Mouse (Mus musculus): ENCODE data around the gene Rnf227. TPM values are rescaled to one million over a fixed set of nuclear protein-coding genes. Genes with fewer than 3 reads are reported as not detected.
"Not testable (repeated sequence)": the region's sequence is repeated elsewhere in the genome, so short reads cannot be mapped to it uniquely, and the experiment has no call there.

Rnf227 gene
- polyA plus RNA-seq, 1 experiment from 2014 or later = 4.3 TPM

DNA sequence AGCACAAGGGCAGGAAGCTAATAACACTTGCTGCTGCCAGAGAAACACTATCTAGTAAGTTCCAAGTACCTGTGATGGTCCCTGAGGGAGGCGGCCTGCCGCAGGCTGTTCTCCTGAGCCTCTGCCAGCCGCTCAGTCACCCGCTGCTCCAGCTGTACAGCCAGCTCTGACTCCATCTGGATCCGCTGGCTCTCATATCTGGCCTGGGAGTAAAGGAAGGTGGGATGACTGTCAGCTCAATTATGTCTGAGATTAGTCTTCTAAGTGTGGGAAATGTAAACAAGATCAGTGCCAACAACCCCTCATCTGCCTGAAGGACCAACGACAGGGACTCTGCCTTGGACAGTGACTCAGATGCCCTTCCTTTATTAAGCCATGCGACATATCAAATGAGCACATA is 29.0 kb upstream of the Rnf227 start:
- Histone ChIP-seq H3K9ac (ENCODE audit: low read depth, low read length) (no peak overlapping the region), H3K4me2 (no peak overlapping the region), H3K36me3 (ENCODE audit: control insufficient read depth, insufficient read depth, low read length) (peaks cover 11% of the 10 kb centered on the region; the same call in 1 of the 2 replicates), H3K27ac (ENCODE audit: low read depth, low read length) (no peak overlapping the region), H3K9me3 (ENCODE audit: control insufficient read depth, low read length) (no peaks in the 10 kb centered on the region), H3K27me3 (replicated peaks; ENCODE audit: control insufficient read depth, insufficient read depth, low read length) (no peaks in the 10 kb centered on the region), H3K4me3 (ENCODE audit: low read depth, low read length) (no peak overlapping the region), H3K4me1 (replicated peaks; ENCODE audit: control insufficient read depth, insufficient read depth, low read length) (no peaks in the 10 kb centered on the region)
- WGBS = 85% methylated on average over 7 of the region's 7 CpGs
- no peak for DNase-seq (ENCODE audit: low spot score)
- ATAC-seq (replicated peaks; ENCODE audit: low FRiP score) = no peak

DNA sequence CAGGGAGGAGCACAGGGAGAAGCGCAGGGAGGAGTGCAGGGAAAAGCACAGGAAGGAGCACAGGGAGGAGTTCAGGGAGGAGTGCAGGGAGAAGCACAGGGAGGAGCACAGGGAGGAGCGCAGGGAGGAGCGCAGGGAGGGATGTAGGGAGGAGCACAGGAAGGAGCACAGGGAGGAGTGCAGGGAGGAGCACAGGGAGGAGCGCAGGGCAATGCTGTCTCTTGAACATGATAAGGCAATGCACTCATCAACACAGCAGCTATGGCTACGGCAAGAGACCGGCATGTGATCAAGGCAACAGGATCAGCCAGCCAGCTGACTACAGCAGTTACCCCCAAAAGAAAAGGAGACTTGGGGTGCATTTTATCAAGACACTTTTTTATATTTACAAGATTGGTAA is 23.9 kb upstream of the Rnf227 start:
- Histone ChIP-seq H3K9ac (ENCODE audit: low read depth, low read length) (no peak overlapping the region), H3K4me2 (no peak overlapping the region), H3K27me3 (replicated peaks; ENCODE audit: control insufficient read depth, insufficient read depth, low read length) (no peaks in the 10 kb centered on the region), H3K4me1 (replicated peaks; ENCODE audit: control insufficient read depth, insufficient read depth, low read length) (no peaks in the 10 kb centered on the region), H3K9me3 (ENCODE audit: control insufficient read depth, low read length) (no peaks in the 10 kb centered on the region), H3K36me3 (ENCODE audit: control insufficient read depth, insufficient read depth, low read length) (peaks cover 8% of the 10 kb centered on the region; the same call in 1 of the 2 replicates), H3K4me3 (ENCODE audit: low read depth, low read length) (no peak overlapping the region), H3K27ac (ENCODE audit: low read depth, low read length) (no peak overlapping the region)
- DNase-seq (ENCODE audit: low spot score) (no peak), ATAC-seq (replicated peaks; ENCODE audit: low FRiP score) (no peak)
- WGBS = 92% methylated on average over 6 of the region's 6 CpGs

DNA sequence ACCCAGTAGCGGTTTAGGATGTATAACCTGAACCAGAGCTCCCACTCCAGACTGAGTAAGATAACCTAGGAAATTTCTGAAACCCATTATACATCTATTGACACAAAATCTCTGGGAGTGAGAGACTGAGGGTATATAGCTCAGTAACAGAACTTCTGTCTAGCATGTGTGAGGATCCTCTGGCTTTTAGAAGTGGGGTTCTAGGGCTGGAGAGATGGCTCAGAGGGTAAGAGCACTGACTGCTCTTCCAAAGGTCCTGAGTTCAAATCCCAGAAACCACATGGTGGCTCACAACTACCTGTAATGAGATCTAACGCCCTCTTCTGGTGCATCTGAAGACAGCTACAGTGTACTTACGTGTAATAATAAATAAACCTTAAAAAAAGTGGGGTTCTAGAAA is 22.3 kb upstream of the Rnf227 start:
- H3K9me3 ChIP-seq (ENCODE audit: control insufficient read depth, low read length); H3K27me3 ChIP-seq (replicated peaks; ENCODE audit: control insufficient read depth, insufficient read depth, low read length); H3K4me2 ChIP-seq; H3K9ac ChIP-seq (ENCODE audit: low read depth, low read length); H3K4me1 ChIP-seq (replicated peaks; ENCODE audit: control insufficient read depth, insufficient read depth, low read length); ATAC-seq (replicated peaks; ENCODE audit: low FRiP score); DNase-seq (ENCODE audit: low spot score); H3K36me3 ChIP-seq (ENCODE audit: control insufficient read depth, insufficient read depth, low read length); H3K4me3 ChIP-seq (ENCODE audit: low read depth, low read length); H3K27ac ChIP-seq (ENCODE audit: low read depth, low read length): not testable (repeated sequence)
- 84% methylated on average over 3 of the region's 3 CpGs for WGBS

DNA sequence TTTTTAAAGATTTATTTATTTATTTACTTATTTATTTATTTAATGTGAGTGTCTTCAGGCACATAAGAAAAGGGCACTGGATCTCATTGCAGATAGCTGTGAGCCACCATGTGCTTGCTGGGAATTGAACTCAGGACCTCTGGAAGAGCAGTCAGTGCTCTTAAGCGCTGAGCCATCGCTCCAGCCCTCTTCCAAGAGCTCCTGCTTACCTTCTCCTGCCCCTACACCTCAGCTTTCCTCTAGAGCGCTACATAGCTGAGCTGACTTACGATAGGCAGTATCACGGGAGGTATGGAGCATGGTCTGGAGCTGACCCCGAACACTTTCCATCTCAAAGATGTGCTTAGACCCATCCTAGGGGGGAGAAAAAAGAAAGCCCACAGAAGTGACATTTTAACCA is 18.7 kb upstream of the Rnf227 start:
- H3K27ac ChIP-seq (ENCODE audit: low read depth, low read length) = no peak overlapping the region
- no peaks in the 10 kb centered on the region for H3K9me3 ChIP-seq (ENCODE audit: control insufficient read depth, low read length)
- peaks cover 4% of the 10 kb centered on the region for H3K27me3 ChIP-seq (replicated peaks; ENCODE audit: control insufficient read depth, insufficient read depth, low read length)
- H3K9ac ChIP-seq (ENCODE audit: low read depth, low read length) = peak overlapping the region; percentile 18; the same call in 1 of the 2 replicates
- no peak for DNase-seq (ENCODE audit: low spot score)
- H3K36me3 ChIP-seq (ENCODE audit: control insufficient read depth, insufficient read depth, low read length) = peaks cover 8% of the 10 kb centered on the region; the same call in 1 of the 2 replicates
- no peak for ATAC-seq (replicated peaks; ENCODE audit: low FRiP score)
- 94% methylated on average over 6 of the region's 6 CpGs for WGBS
- no peak overlapping the region; the same call in 1 of the 2 replicates for H3K4me2 ChIP-seq
- H3K4me1 ChIP-seq (replicated peaks; ENCODE audit: control insufficient read depth, insufficient read depth, low read length) = peaks cover 30% of the 10 kb centered on the region
- no peak overlapping the region for H3K4me3 ChIP-seq (ENCODE audit: low read depth, low read length)

DNA sequence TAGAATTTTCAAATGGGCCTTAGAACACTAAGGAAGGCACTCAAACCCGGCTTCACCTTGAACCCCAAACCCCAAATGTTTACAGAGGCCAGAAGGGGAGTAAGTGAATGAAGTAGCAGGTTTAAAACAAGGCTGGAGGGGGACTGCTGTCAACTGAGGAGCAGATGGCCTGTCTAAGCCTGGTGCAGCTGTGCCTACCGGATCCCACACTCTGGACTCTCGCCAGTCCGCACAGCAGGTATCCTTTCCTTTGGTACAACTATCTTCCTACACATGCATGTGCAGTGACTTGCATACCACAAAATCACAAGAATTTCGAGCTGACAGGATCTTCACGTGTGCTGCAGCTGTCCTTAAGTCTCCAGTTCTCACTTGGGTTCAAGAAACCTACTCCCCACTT is 18.3 kb upstream of the Rnf227 start:
- Histone ChIP-seq H3K9ac (ENCODE audit: low read depth, low read length) (peak overlapping the region; percentile 18), H3K9me3 (ENCODE audit: control insufficient read depth, low read length) (no peaks in the 10 kb centered on the region), H3K36me3 (ENCODE audit: control insufficient read depth, insufficient read depth, low read length) (peaks cover 8% of the 10 kb centered on the region; the same call in 1 of the 2 replicates), H3K27ac (ENCODE audit: low read depth, low read length) (no peak overlapping the region), H3K4me1 (replicated peaks; ENCODE audit: control insufficient read depth, insufficient read depth, low read length) (peaks cover 35% of the 10 kb centered on the region), H3K4me2 (peak overlapping the region; percentile 96), H3K4me3 (ENCODE audit: low read depth, low read length) (no peak overlapping the region), H3K27me3 (replicated peaks; ENCODE audit: control insufficient read depth, insufficient read depth, low read length) (peaks cover 8% of the 10 kb centered on the region)
- WGBS = 78% methylated on average over 6 of the region's 6 CpGs
- ATAC-seq (replicated peaks; ENCODE audit: low FRiP score) = no peak
- DNase-seq (ENCODE audit: low spot score) = no peak

DNA sequence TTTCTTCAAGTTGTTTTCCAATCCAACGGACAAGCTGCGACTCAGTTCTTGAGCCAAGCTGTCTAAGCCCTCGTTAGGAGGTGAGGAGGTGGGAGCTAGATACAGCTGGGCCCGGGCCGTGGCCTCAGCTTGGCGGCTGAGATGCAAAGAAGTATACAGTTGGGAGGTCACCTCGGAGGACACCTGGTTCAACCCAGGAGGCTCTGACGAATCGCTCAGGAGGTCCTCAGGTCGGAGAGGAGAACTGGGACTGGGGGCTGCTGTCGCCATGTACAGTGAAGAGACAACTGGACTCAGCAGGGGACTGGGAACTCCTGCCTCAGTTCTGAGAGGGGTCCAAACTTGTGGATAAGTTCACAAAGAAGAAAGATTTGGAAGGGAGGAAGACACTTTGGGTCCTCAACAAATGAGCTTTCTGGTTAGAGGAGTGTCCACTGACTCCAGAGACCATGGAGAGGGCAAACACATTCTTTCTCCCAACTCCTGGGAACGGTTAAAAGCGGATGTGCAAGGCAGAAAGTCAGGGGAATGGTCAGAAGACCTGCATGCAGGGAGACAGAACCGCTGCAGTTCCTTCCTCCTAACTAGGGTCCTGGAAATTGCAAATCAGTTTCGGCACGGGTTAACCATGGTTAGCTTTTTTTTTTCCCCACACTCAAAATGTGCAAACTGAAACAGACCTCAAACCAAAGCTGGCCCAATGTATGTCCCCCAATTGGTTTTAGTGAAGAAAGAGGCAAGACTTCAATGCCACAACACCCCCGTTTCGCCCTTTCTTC is 17.4 kb upstream of the Rnf227 start:
- H3K36me3 ChIP-seq (ENCODE audit: control insufficient read depth, insufficient read depth, low read length) = peaks cover 8% of the 10 kb centered on the region; the same call in 1 of the 2 replicates
- no peak for DNase-seq (ENCODE audit: low spot score)
- WGBS = 26% methylated on average over 18 of the region's 18 CpGs
- peak overlapping the region; percentile 87 for H3K27ac ChIP-seq (ENCODE audit: low read depth, low read length)
- peak overlapping the region; percentile 94 for H3K9ac ChIP-seq (ENCODE audit: low read depth, low read length)
- H3K27me3 ChIP-seq (replicated peaks; ENCODE audit: control insufficient read depth, insufficient read depth, low read length) = peaks cover 17% of the 10 kb centered on the region
- peaks cover 39% of the 10 kb centered on the region for H3K4me1 ChIP-seq (replicated peaks; ENCODE audit: control insufficient read depth, insufficient read depth, low read length)
- ATAC-seq (replicated peaks; ENCODE audit: low FRiP score) = no peak
- H3K4me2 ChIP-seq = peak overlapping the region; percentile 96
- H3K4me3 ChIP-seq (ENCODE audit: low read depth, low read length) = peak overlapping the region; percentile 74
- H3K9me3 ChIP-seq (ENCODE audit: control insufficient read depth, low read length) = no peaks in the 10 kb centered on the region

DNA sequence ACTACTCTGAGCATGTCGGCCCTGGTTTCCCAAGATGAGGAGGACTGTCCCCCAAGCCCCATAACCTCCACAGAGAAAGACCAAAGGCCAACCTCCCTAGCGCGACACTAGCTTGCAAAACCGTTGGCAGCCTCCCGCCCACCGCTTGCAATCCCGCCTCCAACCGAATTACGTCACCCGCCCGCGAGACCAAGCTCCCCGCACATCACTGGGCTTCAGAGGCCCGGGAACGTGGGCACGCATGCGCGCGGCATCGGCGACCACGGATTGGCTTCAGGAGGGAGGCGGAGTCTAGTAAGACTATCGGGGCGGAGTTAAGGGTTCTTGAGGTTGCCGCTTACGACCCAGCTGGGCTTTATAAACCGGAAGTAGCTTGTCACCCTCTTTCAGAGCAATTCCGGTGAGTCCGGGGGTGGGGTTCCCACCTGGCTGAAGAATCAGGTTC is 16.6 kb upstream of the Rnf227 start, which contains the start of the genes Cntrob and Trappc1:
Gene Cntrob (minus strand): TSS at position 109 of the 445 bp plus-strand sequence.
Gene Trappc1 (plus strand): TSS at position 314 of the 445 bp plus-strand sequence.
- Histone ChIP-seq H3K27me3 (replicated peaks; ENCODE audit: control insufficient read depth, insufficient read depth, low read length) (peaks cover 24% of the 10 kb centered on the region), H3K9me3 (ENCODE audit: control insufficient read depth, low read length) (no peaks in the 10 kb centered on the region), H3K9ac (ENCODE audit: low read depth, low read length) (peak within 1 kb of the TSS; percentile 94), H3K4me1 (replicated peaks; ENCODE audit: control insufficient read depth, insufficient read depth, low read length) (peaks cover 39% of the 10 kb centered on the region), H3K27ac (ENCODE audit: low read depth, low read length) (peak within 1 kb of the TSS; percentile 87), H3K4me3 (ENCODE audit: low read depth, low read length) (peak within 1 kb of the TSS; percentile 74), H3K4me2 (peak within 1 kb of the TSS; percentile 96), H3K36me3 (ENCODE audit: control insufficient read depth, insufficient read depth, low read length) (peaks cover 8% of the 10 kb centered on the region; the same call in 1 of the 2 replicates)
- ATAC-seq (replicated peaks; ENCODE audit: low FRiP score) (peak; percentile 93), DNase-seq (ENCODE audit: low spot score) (peak; percentile 98)
- WGBS = under 1% methylated on average over 30 of the region's 30 CpGs

DNA sequence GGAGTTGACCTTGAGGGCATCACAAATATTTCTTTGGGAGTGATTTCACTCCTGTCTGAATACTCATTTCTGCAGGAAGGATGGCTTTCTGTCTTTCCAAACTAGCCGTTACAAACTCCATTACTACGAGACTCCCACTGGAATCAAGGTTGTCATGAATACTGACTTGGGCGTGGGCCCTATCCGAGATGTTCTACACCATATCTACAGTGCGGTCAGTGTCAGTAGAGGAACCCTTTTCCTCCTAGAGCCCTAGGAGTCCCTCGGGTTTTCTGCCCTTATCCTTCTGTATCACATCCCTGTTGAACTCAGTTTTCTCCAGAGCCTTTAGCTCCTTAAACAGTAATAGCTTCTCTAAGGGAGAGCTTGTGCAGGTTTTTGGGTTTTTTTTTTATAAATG is 15.5 kb upstream of the Rnf227 start:
- Histone ChIP-seq H3K4me2 (peak overlapping the region; percentile 96), H3K9ac (ENCODE audit: low read depth, low read length) (peak overlapping the region; percentile 70), H3K4me1 (replicated peaks; ENCODE audit: control insufficient read depth, insufficient read depth, low read length) (peaks cover 39% of the 10 kb centered on the region), H3K27ac (ENCODE audit: low read depth, low read length) (peak overlapping the region; percentile 47; the same call in 1 of the 2 replicates), H3K4me3 (ENCODE audit: low read depth, low read length) (peak overlapping the region; percentile 74), H3K36me3 (ENCODE audit: control insufficient read depth, insufficient read depth, low read length) (peaks cover 2% of the 10 kb centered on the region; the same call in 1 of the 2 replicates), H3K27me3 (replicated peaks; ENCODE audit: control insufficient read depth, insufficient read depth, low read length) (peaks cover 33% of the 10 kb centered on the region), H3K9me3 (ENCODE audit: control insufficient read depth, low read length) (no peaks in the 10 kb centered on the region)
- WGBS = 67% methylated on average over 6 of the region's 6 CpGs
- ATAC-seq (replicated peaks; ENCODE audit: low FRiP score) = no peak
- no peak for DNase-seq (ENCODE audit: low spot score)

All from liver, embryonic 11.5 days (tissue).